10 mouse cellular contexts compared by ENCODE assay signal in the genomic region with DNA sequence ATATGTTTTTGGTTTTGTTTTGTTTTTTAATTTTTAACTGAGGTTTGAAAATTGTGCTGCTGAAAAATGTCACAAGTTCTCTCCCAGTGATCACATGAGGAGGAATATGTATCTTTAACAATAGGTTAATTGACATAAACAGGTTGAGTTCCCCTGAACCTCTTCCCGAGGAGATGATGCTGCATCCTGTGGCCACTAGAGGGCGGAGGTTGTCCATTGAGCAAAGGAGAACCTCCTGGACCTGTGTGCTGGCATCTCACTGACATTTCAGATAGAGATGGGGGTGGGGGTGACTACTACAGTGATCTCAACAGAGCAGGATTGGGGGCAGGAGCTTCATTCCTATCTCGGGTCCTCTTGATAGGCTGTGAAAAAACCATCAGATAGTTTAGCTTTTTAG. TPM values are rescaled to one million over a fixed set of nuclear protein-coding genes. Genes with fewer than 3 reads are reported as not detected.
A peak's percentile ranks its signal among the peaks of the same experiment; 100 is the strongest.
DNase-seq lines count a peak whose midpoint lies in the region; ATAC-seq and TF ChIP-seq lines count a peak whose summit lies in the region.
"Had no signal": no experiment of that assay in that cellular context is flagged by ENCODE, and none has a peak within 500 bp of the region (broad histone marks: within the 10 kb centered on the region; RNA-seq: fewer than 3 reads in every experiment).

No protein-coding gene starts in this region.

- DNase-seq in adrenal gland, adult (ENCODE audit: inconsistent age in 2 of 2, low spot score in 1 of 2) = peak; percentile 16 to 67
- DNase-seq in adrenal gland, postnatal 4 days (ENCODE audit: low spot score in 2 of 2) = no peak
- DNase-seq in spleen, adult 2 months (ENCODE audit: low read depth in 1 of 2, low spot score in 2 of 2) = no peak
- no peak for DNase-seq in spleen, postnatal 4 days (ENCODE audit: low spot score in 2 of 2)
- no peak for DNase-seq in stomach, postnatal 0 days (ENCODE audit: low spot score)
- no peak for DNase-seq in hindbrain, embryonic 14.5 days (ENCODE audit: low spot score)
- DNase-seq in yolk sac, embryonic 10.5 days (ENCODE audit: low spot score) = no peak

- H3K27me3 ChIP-seq in spleen, adult 2 months (ENCODE audit: control insufficient read depth, insufficient read depth, low read length) = no peaks in the 10 kb centered on the region
- H3K27me3 ChIP-seq in stomach, postnatal 0 days (ENCODE audit: control insufficient read depth, insufficient read depth, low read length) = no peaks in the 10 kb centered on the region
- no peaks in the 10 kb centered on the region for H3K27me3 ChIP-seq in hindbrain, embryonic 14.5 days (ENCODE audit: control insufficient read depth, insufficient read depth, low read length)
- H3K27me3 ChIP-seq: neural tube, embryonic 13.5 days had no signal

- H3K27ac ChIP-seq in spleen, adult 2 months (ENCODE audit: insufficient read depth, low read length) = no peak overlapping the region
- no peak overlapping the region for H3K27ac ChIP-seq in stomach, postnatal 0 days (replicated peaks)
- no peak overlapping the region for H3K27ac ChIP-seq in hindbrain, embryonic 14.5 days
- H3K27ac ChIP-seq: neural tube, embryonic 13.5 days had no signal

- no peaks in the 10 kb centered on the region for H3K9me3 ChIP-seq in stomach, postnatal 0 days (ENCODE audit: control insufficient read depth, low read length)
- peaks cover 61% of the 10 kb centered on the region for H3K9me3 ChIP-seq in hindbrain, embryonic 14.5 days (ENCODE audit: control insufficient read depth, low read length)

- no peak overlapping the region for H3K9ac ChIP-seq in stomach, postnatal 0 days (ENCODE audit: low read length)
- no peak overlapping the region for H3K9ac ChIP-seq in hindbrain, embryonic 14.5 days
- H3K9ac ChIP-seq: neural tube, embryonic 13.5 days had no signal

- no peak for TF ChIP-seq POLR2A in spleen, adult 2 months (IDR thresholded peaks at IDR 0.05; ENCODE audit: low read depth, low read length)

- H3K4me1 ChIP-seq in spleen, adult 2 months (ENCODE audit: control insufficient read depth, insufficient read depth, insufficient read length) = no peaks in the 10 kb centered on the region
- H3K4me1 ChIP-seq in stomach, postnatal 0 days (replicated peaks; ENCODE audit: control insufficient read depth, insufficient read depth) = no peaks in the 10 kb centered on the region
- no peaks in the 10 kb centered on the region for H3K4me1 ChIP-seq in hindbrain, embryonic 14.5 days (replicated peaks; ENCODE audit: control insufficient read depth, insufficient read depth, low read length)
- H3K4me1 ChIP-seq: neural tube, embryonic 13.5 days had no signal

- no peak overlapping the region for H3K4me3 ChIP-seq in spleen, adult 2 months (ENCODE audit: extremely low read depth, insufficient read depth, insufficient read length)
- H3K4me3 ChIP-seq in stomach, postnatal 0 days (ENCODE audit: low read depth, low read length) = no peak overlapping the region
- no peak overlapping the region for H3K4me3 ChIP-seq in hindbrain, embryonic 14.5 days (replicated peaks; ENCODE audit: low read length)
- H3K4me3 ChIP-seq: neural tube, embryonic 13.5 days had no signal

- no peaks in the 10 kb centered on the region for H3K36me3 ChIP-seq in spleen, adult 2 months (ENCODE audit: control insufficient read depth, insufficient read depth, low read length)
- no peaks in the 10 kb centered on the region for H3K36me3 ChIP-seq in stomach, postnatal 0 days (ENCODE audit: control insufficient read depth, insufficient read depth, low read length)
- no peaks in the 10 kb centered on the region for H3K36me3 ChIP-seq in hindbrain, embryonic 14.5 days (replicated peaks; ENCODE audit: control insufficient read depth, insufficient read depth)
- H3K36me3 ChIP-seq: neural tube, embryonic 13.5 days had no signal

- H3K4me2 ChIP-seq in stomach, postnatal 0 days (replicated peaks; ENCODE audit: low read depth) = no peak overlapping the region
- no peak overlapping the region for H3K4me2 ChIP-seq in hindbrain, embryonic 14.5 days (replicated peaks)
- H3K4me2 ChIP-seq: neural tube, embryonic 13.5 days had no signal

- TF ChIP-seq CTCF in spleen, adult 2 months (IDR thresholded peaks at IDR 0.05; ENCODE audit: extremely low read depth, insufficient read depth, insufficient read length, insufficient replicate concordance) = peak; percentile 28; the same call in 1 of the 2 replicates
- TF ChIP-seq CTCF in stomach, postnatal 0 days (IDR thresholded peaks at IDR 0.05; ENCODE audit: low read depth) = peak; percentile 52

- peak; percentile 51 to 73; a peak in 3 of 4 replicates for ATAC-seq in hematopoietic stem cell, adult 5-6 weeks (replicated peaks in 1 of 2; ENCODE audit: insufficient read depth in 1 of 2, low FRiP score in 2 of 2, low TSS enrichment in 1 of 2, low read depth in 1 of 2, poor library complexity in 2 of 2, severe bottlenecking in 2 of 2)
- no peak for ATAC-seq in stomach, postnatal 0 days (ENCODE audit: low FRiP score, low TSS enrichment)
- ATAC-seq in hindbrain, embryonic 14.5 days (ENCODE audit: low FRiP score) = no peak

- TF ChIP-seq EP300 in stomach, postnatal 0 days (optimal IDR thresholded peaks at IDR 0.05) = no peak

- 17% methylated on average over 3 of the region's 3 CpGs for WGBS in spleen, adult 2 months
- 25% methylated on average over 3 of the region's 3 CpGs for WGBS in stomach, postnatal 0 days
- 30% methylated on average over 3 of the region's 3 CpGs for WGBS in hindbrain, embryonic 14.5 days

RNA-seq across cellular contexts. Expression of gene 4933421I07Rik, which starts 2.7 kb away (rescaled TPM):
- not detected for total RNA-seq in adrenal gland, postnatal 4 days (2021)
- not detected in 2 replicates for polyA plus RNA-seq in spleen, adult 2 months (2012; rRNA removed)
- not detected in 2 replicates for total RNA-seq in hematopoietic stem cell, adult 5-6 weeks (2017)
- polyA plus RNA-seq in stomach, postnatal 0 days (2015; fragmentation: Nextera tagmentation; extraction: Ambion mirVana) = not detected in 2 replicates
- polyA plus RNA-seq in hindbrain, embryonic 14.5 days (2014; fragmentation: Nextera tagmentation; extraction: Ambion mirVana) = not detected in 2 replicates
- total RNA-seq: left cerebral cortex, adult 18-20 months had no signal
- polyA plus RNA-seq: neural tube, embryonic 13.5 days had no signal

RNA-seq across cellular contexts. Expression of gene Zfp141, which starts 54.9 kb away (rescaled TPM):
- 10 to 100 TPM; 26.7 to 27.1 TPM for total RNA-seq in adrenal gland, postnatal 4 days (2021)
- 3.8 and 4.2 TPM in 2 replicates for polyA plus RNA-seq in spleen, adult 2 months (2012; rRNA removed)
- 58.7 and 67.5 TPM in 2 replicates for total RNA-seq in hematopoietic stem cell, adult 5-6 weeks (2017)
- 2.3 and 2.7 TPM in 2 replicates for polyA plus RNA-seq in stomach, postnatal 0 days (2015; fragmentation: Nextera tagmentation; extraction: Ambion mirVana)
- 12.2 and 14.5 TPM in 2 replicates for polyA plus RNA-seq in hindbrain, embryonic 14.5 days (2014; fragmentation: Nextera tagmentation; extraction: Ambion mirVana)

Comparison
In these comparisons a context has a peak if more than half of its experiments do, and no peak if none do; other contexts are left out.
1. DNase-seq: peak in adrenal gland, adult (2 of 2); none in adrenal gland, postnatal 4 days (0 of 2), spleen, adult 2 months (0 of 2), spleen, postnatal 4 days (0 of 2), stomach, postnatal 0 days (single experiment), hindbrain, embryonic 14.5 days (single experiment) and yolk sac, embryonic 10.5 days (single experiment).
2. ATAC-seq: peak in hematopoietic stem cell, adult 5-6 weeks (2 of 2); none in stomach, postnatal 0 days (single experiment) and hindbrain, embryonic 14.5 days (single experiment).